Mouse (Mus musculus) macrophage (primary cell): ENCODE results near the gene Flna. TPM values are rescaled to one million over a fixed set of nuclear protein-coding genes. Genes with fewer than 3 reads are reported as not detected.
"Not testable (repeated sequence)": the region's sequence is repeated elsewhere in the genome, so short reads cannot be mapped to it uniquely, and the experiment has no call there.

Source experiments
- H3K27ac ChIP-seq: fragments of 350-480 bp; formaldehyde crosslinking; 2 replicates; pipeline ENCODE4 v1.9.0; 2021
- H3K36me3 ChIP-seq: fragments of 350-480 bp; formaldehyde crosslinking; 2 replicates; pipeline ENCODE4 v1.9.0; 2021; ENCODE audit errors: inconsistent target
- H3K4me3 ChIP-seq: fragments of 350-480 bp; formaldehyde crosslinking; 2 replicates; pipeline ENCODE4 v1.9.0; 2021; ENCODE audit errors: inconsistent target
- H3K79me2 ChIP-seq: fragments of 350-480 bp; formaldehyde crosslinking; 2 replicates; pipeline ENCODE4 v1.9.0; 2021; ENCODE audit errors: inconsistent target
- WGBS: methylation state at CpG from one replicate; pipeline ENCODE4 v1.1.7; 2026; ENCODE audit warnings: inconsistent platforms; ENCODE audit not compliant: missing documents; 5-methylcytosine and 5-hydroxymethylcytosine counted together
- polyA plus RNA-seq: library from polyadenylated mRNA; stranded (reverse); fragments of 250-400 nt; gene quantifications from 3 replicates; pipeline ENCODE4 v1.2.4, GENCODE M21; 2018; ENCODE audit warnings: inconsistent platforms

Flna gene
- polyA plus RNA-seq, 1 experiment from 2014 or later, result 388 TPM

DNA sequence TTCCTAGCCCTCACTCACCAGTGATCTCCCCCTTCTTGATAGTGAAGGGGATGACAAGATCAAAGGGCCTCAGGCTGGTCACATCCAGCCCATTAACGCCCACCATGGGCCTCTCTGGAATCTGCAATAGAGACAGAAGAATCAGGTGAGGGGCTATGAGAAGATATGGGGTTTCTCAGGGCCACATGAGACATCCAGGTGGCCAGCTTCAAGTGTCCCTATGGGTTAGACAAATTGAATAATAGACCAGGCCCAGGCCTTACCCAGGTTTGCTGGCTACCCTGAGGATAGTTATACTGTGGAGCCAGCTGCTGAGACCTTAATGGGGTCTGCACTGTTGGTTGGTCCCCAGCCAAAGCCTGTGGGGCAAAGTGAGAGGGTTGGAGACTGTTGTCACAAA lies 19.6 kb downstream of the Flna start:
- Histone ChIP-seq H3K36me3 (peaks cover 22% of the 10 kb centered on the region; the same call in 1 of the 2 replicates), H3K27ac (no peak overlapping the region), H3K4me3 (no peak overlapping the region), H3K79me2 (no peaks in the 10 kb centered on the region; the same call in 1 of the 2 replicates)
- WGBS, result 62% methylated on average over 1 of the region's 1 CpGs

- no CpG with 5 or more reads among the region's 1 CpGs for WGBS
- not testable (repeated sequence) for H3K27ac ChIP-seq
- peaks cover 17% of the 10 kb centered on the region for H3K36me3 ChIP-seq
Observed at GRCm38 (mm10) chrX:74220099-74220498, 29.5 kb downstream of the Flna start.

GRCm38 (mm10) chrX:74219449-74219848 lies 30.2 kb downstream of the Flna start:
- Histone ChIP-seq H3K27ac (no peak overlapping the region), H3K4me3 (no peak overlapping the region), H3K79me2 (no peaks in the 10 kb centered on the region), H3K36me3 (peaks cover 11% of the 10 kb centered on the region; the same call in 1 of the 2 replicates)
- 75% methylated on average over 13 of the region's 13 CpGs for WGBS

More at GRCm38 (mm10) chrX:74220099-74220498, 29.5 kb downstream of the Flna start:
- not testable (repeated sequence) for H3K4me3 ChIP-seq, H3K79me2 ChIP-seq

DNA sequence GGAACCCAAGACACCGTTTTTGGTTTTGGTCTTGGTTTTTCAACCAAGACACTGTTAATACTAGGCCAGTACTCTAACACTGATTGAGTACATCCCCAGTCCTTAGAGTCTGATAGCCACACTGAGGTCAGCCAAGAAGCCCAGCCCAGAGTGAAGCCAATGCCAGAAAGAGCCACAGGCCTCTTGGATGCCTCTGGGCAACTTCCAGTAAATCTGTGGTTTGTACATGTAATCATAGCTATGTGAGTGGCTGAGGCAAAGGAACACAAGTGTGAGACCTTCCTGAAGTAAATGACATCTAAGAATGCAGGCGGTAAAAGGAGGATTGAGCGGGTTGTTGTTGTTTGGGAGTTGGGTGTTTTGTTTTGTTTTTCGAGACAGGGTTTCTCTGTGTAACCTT lies 31.1 kb downstream of the Flna start:
- Histone ChIP-seq H3K27ac (no peak overlapping the region), H3K79me2 (no peaks in the 10 kb centered on the region), H3K36me3 (peaks cover 2% of the 10 kb centered on the region; the same call in 1 of the 2 replicates), H3K4me3 (no peak overlapping the region)
- WGBS, result 95% methylated on average over 4 of the region's 4 CpGs

DNA sequence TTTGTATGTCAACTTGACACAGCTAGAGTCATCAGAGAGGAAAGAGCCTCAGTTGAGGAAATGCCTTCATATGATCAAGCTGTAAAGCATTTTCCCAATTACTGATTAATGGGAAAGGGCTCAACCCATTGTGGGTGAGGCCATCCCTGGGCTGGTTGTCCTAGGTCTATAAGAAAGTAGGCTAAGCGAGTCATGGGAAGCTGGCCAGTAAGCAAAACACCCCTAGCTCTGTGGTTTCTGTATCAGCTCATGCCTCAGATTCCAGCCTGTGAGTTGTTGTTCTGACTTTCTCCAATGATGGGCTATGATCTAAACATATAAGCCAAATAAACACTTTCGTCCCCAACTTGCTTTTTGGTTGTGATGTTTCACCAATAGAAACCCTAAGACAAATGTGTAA lies 46.1 kb downstream of the Flna start:
- no peaks in the 10 kb centered on the region for H3K36me3 ChIP-seq
- WGBS, result 86% methylated on average over 2 of the region's 2 CpGs
- no peaks in the 10 kb centered on the region for H3K79me2 ChIP-seq
- no peak overlapping the region for H3K27ac ChIP-seq
- no peak overlapping the region for H3K4me3 ChIP-seq

DNA sequence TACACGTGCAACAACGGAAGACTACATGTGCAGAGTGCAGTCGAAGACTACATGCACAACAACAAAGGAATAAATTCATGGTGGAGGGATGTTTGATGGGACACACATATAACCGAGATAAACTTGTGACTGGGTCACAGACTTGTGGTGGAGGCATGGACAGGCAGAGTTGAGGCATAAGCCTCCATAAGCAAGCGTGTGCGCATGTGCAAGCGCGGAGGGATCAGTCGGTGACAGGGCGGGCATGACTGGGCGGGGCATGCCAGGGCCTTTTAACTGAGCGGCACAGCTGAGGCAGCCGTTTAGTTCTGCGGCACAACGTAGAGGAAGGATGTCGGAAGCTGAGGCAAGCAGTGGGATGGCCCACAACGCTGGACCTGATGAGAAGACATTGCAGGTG lies 72.7 kb downstream of the Flna start, which contains the start of gene Tktl1:
TSS of gene Tktl1 (plus strand) at position 301 of the 400 bp plus-strand sequence.
- Histone ChIP-seq H3K36me3 (no peaks in the 10 kb centered on the region), H3K4me3 (no peak within 1 kb of the TSS), H3K79me2 (no peaks in the 10 kb centered on the region), H3K27ac (no peak within 1 kb of the TSS)
- WGBS, result 90% methylated on average over 16 of the region's 17 CpGs

Other genes with a start within 250 kb of the Flna start
- 56.5 to 75.1 TPM (median 66.5 TPM) in 3 replicates for gene Irak1, start 225.9 kb downstream of the Flna start, polyA plus RNA-seq
- gene Opn1mw, start 122.4 kb downstream of the Flna start, polyA plus RNA-seq, result not detected in 3 replicates
- gene Mecp2, start 114.5 kb downstream of the Flna start, polyA plus RNA-seq, result 13.0 to 16.3 TPM (median 15.6 TPM) in 3 replicates
- not detected in 3 replicates for gene Tex28, start 82.0 kb downstream of the Flna start, polyA plus RNA-seq
- not detected in 3 replicates for gene Tktl1, start 72.6 kb downstream of the Flna start, polyA plus RNA-seq
- gene Emd, start 4.9 kb upstream of the Flna start, polyA plus RNA-seq, result 35.7 to 94.2 TPM (median 47.2 TPM) in 3 replicates
- 1,104 to 3,117 TPM (median 2,186 TPM) in 3 replicates for gene Rpl10, start 21.0 kb upstream of the Flna start, polyA plus RNA-seq
- 20.9 to 53.4 TPM (median 35.7 TPM) in 3 replicates for gene Taz, start 32.1 kb upstream of the Flna start, polyA plus RNA-seq
- gene Dnase1l1, start 32.5 kb upstream of the Flna start, polyA plus RNA-seq, result 142 to 185 TPM (median 160 TPM) in 3 replicates
- gene Atp6ap1, start 47.3 kb upstream of the Flna start, polyA plus RNA-seq, result 423 to 572 TPM (median 484 TPM) in 3 replicates
- 40.7 to 86.1 TPM (median 74.6 TPM) in 3 replicates for gene Gdi1, start 55.2 kb upstream of the Flna start, polyA plus RNA-seq
- 106 to 278 TPM (median 113 TPM) in 3 replicates for gene Fam50a, start 63.2 kb upstream of the Flna start, polyA plus RNA-seq
- 1.9 to 2.8 TPM (median 2.2 TPM) in 3 replicates for gene Plxna3, start 79.2 kb upstream of the Flna start, polyA plus RNA-seq
- 25.6 to 62.6 TPM (median 35.9 TPM) in 3 replicates for gene Lage3, start 103.8 kb upstream of the Flna start, polyA plus RNA-seq
- 17.1 to 29.5 TPM (median 25.0 TPM) in 3 replicates for gene Ubl4a, start 123.4 kb upstream of the Flna start, polyA plus RNA-seq
- gene Slc10a3, start 123.5 kb upstream of the Flna start, polyA plus RNA-seq, result 25.6 to 29.5 TPM (median 27.5 TPM) in 3 replicates
- 24.1 to 37.8 TPM (median 27.4 TPM) in 3 replicates for gene Fam3a, start 143.5 kb upstream of the Flna start, polyA plus RNA-seq
- 21.1 to 27.6 TPM (median 22.4 TPM) in 3 replicates for gene Ikbkg, start 143.5 kb upstream of the Flna start, polyA plus RNA-seq
- gene G6pdx, start 179.4 kb upstream of the Flna start, polyA plus RNA-seq, result 140 to 235 TPM (median 171 TPM) in 3 replicates
- not detected in 3 replicates for gene Gm6880, start 231.6 kb upstream of the Flna start, polyA plus RNA-seq